Mouse (Mus musculus) thymus, adult 2 months (tissue): ENCODE data around the gene Dek.

Source experiments
- CTCF ChIP-seq: fragments of 200-500 bp; IDR thresholded peaks from 2 replicates; pipeline ENCODE4 v1.5.1; 2012; ENCODE audit warnings: mild to moderate bottlenecking, control low read depth, low read length, moderate library complexity, borderline replicate concordance; ENCODE audit not compliant: control insufficient read depth, poor library complexity, insufficient read depth; ENCODE audit errors: extremely low read depth
- POLR2A ChIP-seq: fragments of 200-500 bp; IDR thresholded peaks from 2 replicates; pipeline ENCODE4 v1.6.1; 2012; ENCODE audit warnings: mild to moderate bottlenecking, low read length, control low read depth, moderate library complexity; ENCODE audit not compliant: control insufficient read depth, poor library complexity, insufficient read depth; ENCODE audit errors: extremely low read depth

DNA sequence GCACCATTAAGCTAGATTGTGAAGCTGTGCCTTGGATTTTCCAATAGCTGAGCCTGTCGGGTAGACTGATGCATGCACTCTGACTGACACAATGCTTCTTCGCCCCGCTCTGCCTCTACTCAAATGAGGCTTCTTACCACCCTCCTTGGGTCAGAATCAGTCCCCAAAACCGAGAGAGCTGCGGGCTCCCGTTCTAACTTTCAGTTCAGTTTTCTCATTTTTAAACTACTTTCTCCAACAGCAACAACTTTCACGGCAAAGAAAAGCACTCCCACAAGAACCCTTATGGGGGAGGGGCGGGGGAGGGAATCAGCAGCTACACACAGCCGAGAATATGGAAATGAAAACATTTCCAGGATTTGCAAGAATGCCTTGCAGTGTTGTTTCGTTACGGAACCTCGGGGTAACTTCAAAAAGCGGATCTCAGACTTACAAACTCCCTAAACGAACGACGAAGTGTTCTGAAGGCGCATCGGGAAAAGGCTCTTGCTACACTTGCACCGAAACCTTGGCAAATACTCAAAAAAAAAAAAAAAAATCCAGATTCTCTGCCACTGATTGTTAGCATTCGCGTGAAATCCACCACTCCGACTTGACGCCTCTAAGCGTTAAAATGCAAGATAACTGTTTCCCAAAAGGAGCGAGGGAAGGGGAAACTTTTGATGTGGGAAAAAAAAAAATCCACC lies 1.0 kb downstream of the Dek start:
- no peak for TF ChIP-seq CTCF
- no peak for TF ChIP-seq POLR2A
